13 mouse cellular contexts compared by ENCODE assay signal in genomic region chr12:85273508-85273907, GRCm38 (mm10). TPM values are rescaled to one million over a fixed set of nuclear protein-coding genes. Genes with fewer than 3 reads are reported as not detected.
A peak's percentile ranks its signal among the peaks of the same experiment; 100 is the strongest.
DNase-seq lines count a peak whose midpoint lies in the region; ATAC-seq lines count a peak whose summit lies in the region.
"Had no signal": no experiment of that assay in that cellular context is flagged by ENCODE, and none has a peak within 500 bp of the region (broad histone marks: within the 10 kb centered on the region; RNA-seq: fewer than 3 reads in every experiment).

No protein-coding gene starts in this region.

- no peak overlapping the region for H3K4me3 ChIP-seq in kidney, embryonic 14.5 days (ENCODE audit: low read length)
- H3K4me3 ChIP-seq in embryonic facial prominence, embryonic 13.5 days, result no peak overlapping the region
- H3K4me3 ChIP-seq: erythroblast, embryonic 14.5 days; limb, embryonic 13.5 days had no signal

- H3K27ac ChIP-seq in kidney, embryonic 14.5 days (ENCODE audit: low read depth, low read length), result peak overlapping the region; percentile 60
- H3K27ac ChIP-seq in embryonic facial prominence, embryonic 13.5 days, result peak overlapping the region; percentile 60
- H3K27ac ChIP-seq: limb, embryonic 13.5 days; macrophage had no signal

- no peaks in the 10 kb centered on the region for H3K9me3 ChIP-seq in kidney, embryonic 14.5 days (ENCODE audit: control insufficient read depth, low read length)
- H3K9me3 ChIP-seq in embryonic facial prominence, embryonic 13.5 days, result peaks cover 3% of the 10 kb centered on the region; the same call in 1 of the 2 replicates

- ATAC-seq in kidney, embryonic 14.5 days (ENCODE audit: low FRiP score, low TSS enrichment), result peak; percentile 88
- no peak for ATAC-seq in embryonic facial prominence, embryonic 13.5 days (ENCODE audit: insufficient number of reproducible peaks, insufficient read depth, low FRiP score, low TSS enrichment, low read depth)
- ATAC-seq: midbrain, embryonic 16.5 days had no signal

- H3K36me3 ChIP-seq in kidney, embryonic 14.5 days (ENCODE audit: control insufficient read depth, insufficient read depth, low read length), result no peaks in the 10 kb centered on the region; the same call in 1 of the 2 replicates
- H3K36me3 ChIP-seq in embryonic facial prominence, embryonic 13.5 days, result 0 out of 2 replicates have a peak, but pooled peaks cover 4% of the 10 kb centered on the region

- no peak for DNase-seq in kidney, adult 9 months
- peak; percentile 37 for DNase-seq in urinary bladder, postnatal 14 days (ENCODE audit: low spot score)
- DNase-seq in urinary bladder, postnatal 10 days (ENCODE audit: low spot score), result no peak
- DNase-seq in frontal cortex, adult 2 months (ENCODE audit: extremely low spot score in 1 of 2, low spot score in 1 of 2), result no peak
- no peak for DNase-seq in adrenal gland, postnatal 14 days
- DNase-seq: cerebellum, adult 8-10 months; thymus, postnatal 36 days had no signal

- no peak overlapping the region for H3K4me2 ChIP-seq in kidney, embryonic 14.5 days (replicated peaks; ENCODE audit: low read depth, low read length)
- no peak overlapping the region; the same call in 1 of the 2 replicates for H3K4me2 ChIP-seq in embryonic facial prominence, embryonic 13.5 days
- H3K4me2 ChIP-seq: limb, embryonic 13.5 days had no signal

- H3K4me1 ChIP-seq in kidney, embryonic 14.5 days (ENCODE audit: control insufficient read depth, insufficient read depth, low read length), result peaks cover 9% of the 10 kb centered on the region
- peaks cover 29% of the 10 kb centered on the region for H3K4me1 ChIP-seq in embryonic facial prominence, embryonic 13.5 days

- WGBS in kidney, embryonic 14.5 days, result 22% methylated on average over 10 of the region's 10 CpGs
- 30% methylated on average over 10 of the region's 10 CpGs for WGBS in embryonic facial prominence, embryonic 13.5 days

- no peaks in the 10 kb centered on the region for H3K27me3 ChIP-seq in kidney, embryonic 14.5 days (ENCODE audit: control insufficient read depth, insufficient read depth, low read length)
- H3K27me3 ChIP-seq in embryonic facial prominence, embryonic 13.5 days, result no peaks in the 10 kb centered on the region
- H3K27me3 ChIP-seq: limb, embryonic 13.5 days had no signal

- no peak overlapping the region for H3K9ac ChIP-seq in kidney, embryonic 14.5 days (ENCODE audit: low read depth, low read length)
- 0 out of 2 replicates have a peak overlapping the region, but pooled peaks have one; percentile 4 for H3K9ac ChIP-seq in embryonic facial prominence, embryonic 13.5 days
- H3K9ac ChIP-seq: limb, embryonic 13.5 days had no signal

RNA-seq across cellular contexts. Expression of gene Mlh3, which starts 3.1 kb away (rescaled TPM):
- 6.2 and 10.8 TPM in 2 replicates for polyA plus RNA-seq in kidney, embryonic 14.5 days (2014; fragmentation: Nextera tagmentation; extraction: Ambion mirVana)
- polyA plus RNA-seq in embryonic facial prominence, embryonic 13.5 days (2015; fragmentation: Nextera tagmentation; extraction: Ambion mirVana), result 9.2 and 9.8 TPM in 2 replicates
- 13.5 and 14.5 TPM in 2 replicates for polyA plus RNA-seq in frontal cortex, adult 2 months (2012; rRNA removed)
- 9.3 and 11.3 TPM in 2 replicates for total RNA-seq in adrenal gland, postnatal 14 days (2021)

RNA-seq across cellular contexts. Expression of gene Acyp1, which starts 14.7 kb away (rescaled TPM):
- polyA plus RNA-seq in kidney, embryonic 14.5 days (2014; fragmentation: Nextera tagmentation; extraction: Ambion mirVana), result 57.7 and 89.4 TPM in 2 replicates
- polyA plus RNA-seq in embryonic facial prominence, embryonic 13.5 days (2015; fragmentation: Nextera tagmentation; extraction: Ambion mirVana), result 43.2 and 45.4 TPM in 2 replicates
- polyA plus RNA-seq in frontal cortex, adult 2 months (2012; rRNA removed), result 35.6 and 44.0 TPM in 2 replicates
- 31.5 and 38.3 TPM in 2 replicates for total RNA-seq in adrenal gland, postnatal 14 days (2021)

RNA-seq across cellular contexts. Expression of gene Zc2hc1c, which starts 14.9 kb away (rescaled TPM):
- 2.0 and 3.2 TPM in 2 replicates for polyA plus RNA-seq in kidney, embryonic 14.5 days (2014; fragmentation: Nextera tagmentation; extraction: Ambion mirVana)
- 0.70 and 0.87 TPM in 2 replicates for polyA plus RNA-seq in embryonic facial prominence, embryonic 13.5 days (2015; fragmentation: Nextera tagmentation; extraction: Ambion mirVana)
- 0.92 and 0.94 TPM in 2 replicates for polyA plus RNA-seq in frontal cortex, adult 2 months (2012; rRNA removed)
- 0.98 and 1.1 TPM in 2 replicates for total RNA-seq in adrenal gland, postnatal 14 days (2021)
- polyA plus RNA-seq: macrophage had no signal

RNA-seq across cellular contexts. Expression of gene Eif2b2, which starts 54.2 kb away (rescaled TPM):
- polyA plus RNA-seq in kidney, embryonic 14.5 days (2014; fragmentation: Nextera tagmentation; extraction: Ambion mirVana), result 95.7 and 105 TPM in 2 replicates
- polyA plus RNA-seq in embryonic facial prominence, embryonic 13.5 days (2015; fragmentation: Nextera tagmentation; extraction: Ambion mirVana), result 73.2 and 81.1 TPM in 2 replicates
- 87.8 and 91.3 TPM in 2 replicates for polyA plus RNA-seq in frontal cortex, adult 2 months (2012; rRNA removed)
- total RNA-seq in adrenal gland, postnatal 14 days (2021), result 69.7 and 79.3 TPM in 2 replicates
